Mouse (Mus musculus): Measurements from ENCODE around the gene Krtap13. TPM values are rescaled to one million over a fixed set of nuclear protein-coding genes. Genes with fewer than 3 reads are reported as not detected.
"Not testable (repeated sequence)": the region's sequence is repeated elsewhere in the genome, so short reads cannot be mapped to it uniquely, and the experiment has no call there.

The Krtap13 gene
- polyA plus RNA-seq (2015; fragmentation: Nextera tagmentation; extraction: Ambion mirVana): not detected in 2 replicates

GRCm38 (mm10) chr16:88751535-88751934 lies at the start of gene Krtap13:
TSS of gene Krtap13 (minus strand) at chr16:88751635.
- not testable (repeated sequence) for H3K9me3 ChIP-seq; H3K27me3 ChIP-seq; ATAC-seq (ENCODE audit: low FRiP score, low read depth); H3K36me3 ChIP-seq; H3K4me3 ChIP-seq; H3K27ac ChIP-seq; H3K9ac ChIP-seq; H3K4me1 ChIP-seq; H3K4me2 ChIP-seq (replicated peaks)
- 90% methylated on average over 3 of the region's 3 CpGs for WGBS

- no peak for ATAC-seq (ENCODE audit: low FRiP score, low read depth)
- H3K9ac ChIP-seq: no peak overlapping the region
- 78% methylated on average over 2 of the region's 2 CpGs for WGBS
- H3K27me3 ChIP-seq: no peaks in the 10 kb centered on the region
- no peaks in the 10 kb centered on the region for H3K36me3 ChIP-seq
- H3K4me2 ChIP-seq (replicated peaks): no peak overlapping the region
- H3K9me3 ChIP-seq: no peaks in the 10 kb centered on the region
- no peak overlapping the region for H3K27ac ChIP-seq
- no peak overlapping the region for H3K4me3 ChIP-seq
- no peaks in the 10 kb centered on the region for H3K4me1 ChIP-seq
Measured at GRCm38 (mm10) chr16:88786786-88787185, 35.4 kb upstream of the Krtap13 start.

- WGBS: 86% methylated on average over 6 of the region's 6 CpGs
- H3K4me1 ChIP-seq: no peaks in the 10 kb centered on the region
- no peaks in the 10 kb centered on the region for H3K27me3 ChIP-seq
- H3K27ac ChIP-seq: no peak within 1 kb of the TSS
- no peak within 1 kb of the TSS for H3K4me2 ChIP-seq (replicated peaks)
- no peak within 1 kb of the TSS for H3K9ac ChIP-seq
- no peak for ATAC-seq (ENCODE audit: low FRiP score, low read depth)
- no peaks in the 10 kb centered on the region for H3K9me3 ChIP-seq
- no peaks in the 10 kb centered on the region for H3K36me3 ChIP-seq
- no peak within 1 kb of the TSS for H3K4me3 ChIP-seq
Measured at GRCm38 (mm10) chr16:88777596-88777995, 26.2 kb upstream of the Krtap13 start, which contains the start of gene Gm5965. TSS of gene Gm5965 (plus strand) at chr16:88777896.

- no peak within 1 kb of the TSS for H3K9ac ChIP-seq
- no peaks in the 10 kb centered on the region for H3K4me1 ChIP-seq
- no peaks in the 10 kb centered on the region for H3K9me3 ChIP-seq
- no peak for ATAC-seq (ENCODE audit: low FRiP score, low read depth)
- no peaks in the 10 kb centered on the region for H3K36me3 ChIP-seq
- no peak within 1 kb of the TSS for H3K27ac ChIP-seq
- H3K4me3 ChIP-seq: no peak within 1 kb of the TSS
- no peak within 1 kb of the TSS for H3K4me2 ChIP-seq (replicated peaks)
- 84% methylated on average over 2 of the region's 2 CpGs for WGBS
- H3K27me3 ChIP-seq: no peaks in the 10 kb centered on the region
Measured at GRCm38 (mm10) chr16:88774106-88774505, 22.7 kb upstream of the Krtap13 start, which contains the start of gene 2310057N15Rik. TSS of gene 2310057N15Rik (minus strand) at chr16:88774206.

- H3K9me3 ChIP-seq; H3K36me3 ChIP-seq; H3K27me3 ChIP-seq; ATAC-seq (ENCODE audit: low FRiP score, low read depth); H3K9ac ChIP-seq; H3K27ac ChIP-seq; H3K4me2 ChIP-seq (replicated peaks); H3K4me3 ChIP-seq; H3K4me1 ChIP-seq: not testable (repeated sequence)
- WGBS: 90% methylated on average over 3 of the region's 3 CpGs
Measured at GRCm38 (mm10) chr16:88758547-88758946, 7.1 kb upstream of the Krtap13 start, which contains the start of gene 2310034C09Rik. TSS of gene 2310034C09Rik (plus strand) at chr16:88758847.

GRCm38 (mm10) chr16:88747943-88748342 lies 3.5 kb downstream of the Krtap13 start:
- Histone ChIP-seq H3K27ac (no peak overlapping the region), H3K36me3 (no peaks in the 10 kb centered on the region), H3K9ac (no peak overlapping the region), H3K4me2 (replicated peaks) (no peak overlapping the region), H3K27me3 (no peaks in the 10 kb centered on the region), H3K4me3 (no peak overlapping the region), H3K4me1 (no peaks in the 10 kb centered on the region), H3K9me3 (no peaks in the 10 kb centered on the region)
- WGBS: 22% methylated on average over 4 of the region's 4 CpGs
- ATAC-seq (ENCODE audit: low FRiP score, low read depth): no peak

GRCm38 (mm10) chr16:88744750-88745340 lies 6.6 kb downstream of the Krtap13 start:
- no peaks in the 10 kb centered on the region for H3K27me3 ChIP-seq
- no peak overlapping the region for H3K9ac ChIP-seq
- H3K36me3 ChIP-seq: no peaks in the 10 kb centered on the region
- no peak for ATAC-seq (ENCODE audit: low FRiP score, low read depth)
- no peaks in the 10 kb centered on the region for H3K4me1 ChIP-seq
- 88% methylated on average over 4 of the region's 4 CpGs for WGBS
- H3K27ac ChIP-seq: no peak overlapping the region
- H3K4me3 ChIP-seq: no peak overlapping the region
- H3K4me2 ChIP-seq (replicated peaks): no peak overlapping the region
- H3K9me3 ChIP-seq: no peaks in the 10 kb centered on the region

GRCm38 (mm10) chr16:88735391-88735790 lies 16.0 kb downstream of the Krtap13 start:
- H3K4me2 ChIP-seq (replicated peaks): no peak overlapping the region
- H3K27me3 ChIP-seq: no peaks in the 10 kb centered on the region
- peak; percentile 73; the same call in 1 of the 2 replicates for ATAC-seq (ENCODE audit: low FRiP score, low read depth)
- WGBS: 68% methylated on average over 2 of the region's 2 CpGs
- H3K9me3 ChIP-seq: no peaks in the 10 kb centered on the region
- H3K27ac ChIP-seq: no peak overlapping the region
- H3K4me1 ChIP-seq: no peaks in the 10 kb centered on the region; the same call in 1 of the 2 replicates
- H3K36me3 ChIP-seq: no peaks in the 10 kb centered on the region
- no peak overlapping the region for H3K4me3 ChIP-seq
- no peak overlapping the region for H3K9ac ChIP-seq

GRCm38 (mm10) chr16:88728812-88729275 lies 22.6 kb downstream of the Krtap13 start, which contains the start of gene Krtap13-1:
TSS of gene Krtap13-1 (plus strand) at chr16:88728862.
- no peak for ATAC-seq (ENCODE audit: low FRiP score, low read depth)
- no peak within 1 kb of the TSS for H3K4me3 ChIP-seq
- no peaks in the 10 kb centered on the region for H3K9me3 ChIP-seq
- no peaks in the 10 kb centered on the region for H3K4me1 ChIP-seq
- H3K4me2 ChIP-seq (replicated peaks): no peak within 1 kb of the TSS
- H3K27ac ChIP-seq: no peak within 1 kb of the TSS
- no peaks in the 10 kb centered on the region for H3K36me3 ChIP-seq
- H3K9ac ChIP-seq: no peak within 1 kb of the TSS
- no peaks in the 10 kb centered on the region for H3K27me3 ChIP-seq
- 70% methylated on average over 4 of the region's 4 CpGs for WGBS

- no peak overlapping the region for H3K4me3 ChIP-seq
- no peaks in the 10 kb centered on the region for H3K27me3 ChIP-seq
- H3K36me3 ChIP-seq: no peaks in the 10 kb centered on the region
- 24% methylated on average over 1 of the region's 1 CpGs for WGBS
- no peaks in the 10 kb centered on the region for H3K9me3 ChIP-seq
- H3K4me1 ChIP-seq: no peaks in the 10 kb centered on the region
- ATAC-seq (ENCODE audit: low FRiP score, low read depth): no peak
- no peak overlapping the region for H3K4me2 ChIP-seq (replicated peaks)
- H3K27ac ChIP-seq: no peak overlapping the region
- H3K9ac ChIP-seq: no peak overlapping the region
Measured at GRCm38 (mm10) chr16:88720031-88720430, 31.4 kb downstream of the Krtap13 start.

- H3K4me3 ChIP-seq: no peak overlapping the region
- H3K4me1 ChIP-seq: no peaks in the 10 kb centered on the region
- no peaks in the 10 kb centered on the region for H3K27me3 ChIP-seq
- no peaks in the 10 kb centered on the region for H3K36me3 ChIP-seq
- H3K9me3 ChIP-seq: no peaks in the 10 kb centered on the region
- H3K9ac ChIP-seq: no peak overlapping the region
- H3K4me2 ChIP-seq (replicated peaks): no peak overlapping the region
- ATAC-seq (ENCODE audit: low FRiP score, low read depth): 0 out of 2 replicates have a peak, but pooled peaks have one; percentile 40
- H3K27ac ChIP-seq: no peak overlapping the region
Measured at GRCm38 (mm10) chr16:88716549-88716948, 34.9 kb downstream of the Krtap13 start.

- no peaks in the 10 kb centered on the region for H3K36me3 ChIP-seq
- no peak overlapping the region for H3K9ac ChIP-seq
- 82% methylated on average over 6 of the region's 6 CpGs for WGBS
- no peaks in the 10 kb centered on the region for H3K27me3 ChIP-seq
- H3K4me2 ChIP-seq (replicated peaks): no peak overlapping the region
- H3K27ac ChIP-seq: no peak overlapping the region
- no peaks in the 10 kb centered on the region for H3K9me3 ChIP-seq
- H3K4me3 ChIP-seq: no peak overlapping the region
- ATAC-seq (ENCODE audit: low FRiP score, low read depth): no peak
- H3K4me1 ChIP-seq: no peaks in the 10 kb centered on the region
Measured at GRCm38 (mm10) chr16:88711245-88711644, 40.2 kb downstream of the Krtap13 start.

- Histone ChIP-seq H3K4me3 (no peak overlapping the region), H3K36me3 (no peaks in the 10 kb centered on the region), H3K4me1 (no peaks in the 10 kb centered on the region), H3K9ac (no peak overlapping the region), H3K4me2 (replicated peaks) (no peak overlapping the region), H3K9me3 (no peaks in the 10 kb centered on the region), H3K27me3 (no peaks in the 10 kb centered on the region), H3K27ac (no peak overlapping the region)
- WGBS: 76% methylated on average over 4 of the region's 4 CpGs
- no peak for ATAC-seq (ENCODE audit: low FRiP score, low read depth)
Measured at GRCm38 (mm10) chr16:88710757-88711156, 40.7 kb downstream of the Krtap13 start.
